8 mouse cellular contexts compared by ENCODE assay signal in genomic region chr1:153401765-153402164, GRCm38 (mm10). TPM values are rescaled to one million over a fixed set of nuclear protein-coding genes. Genes with fewer than 3 reads are reported as not detected.
DNase-seq lines count a peak whose midpoint lies in the region; ATAC-seq lines count a peak whose summit lies in the region.

No protein-coding gene starts in this region.

- no peaks in the 10 kb centered on the region for H3K4me1 ChIP-seq in forebrain, embryonic 16.5 days (replicated peaks; ENCODE audit: control insufficient read depth, insufficient read depth, low read length)
- no peaks in the 10 kb centered on the region for H3K4me1 ChIP-seq in hindbrain, embryonic 15.5 days (replicated peaks)

- H3K27me3 ChIP-seq in forebrain, embryonic 16.5 days (replicated peaks; ENCODE audit: control insufficient read depth, insufficient read depth, low read length): no peaks in the 10 kb centered on the region
- H3K27me3 ChIP-seq in hindbrain, embryonic 15.5 days: no peaks in the 10 kb centered on the region

- no peak overlapping the region for H3K4me3 ChIP-seq in forebrain, embryonic 16.5 days (replicated peaks; ENCODE audit: low read length)
- no peak overlapping the region for H3K4me3 ChIP-seq in hindbrain, embryonic 15.5 days

- H3K36me3 ChIP-seq in forebrain, embryonic 16.5 days (ENCODE audit: control insufficient read depth, insufficient read depth): no peaks in the 10 kb centered on the region
- no peaks in the 10 kb centered on the region for H3K36me3 ChIP-seq in hindbrain, embryonic 15.5 days

- peak; percentile 45 for DNase-seq in ovary, postnatal 14 days (ENCODE audit: low spot score)
- DNase-seq in ovary, adult 18-20 months (ENCODE audit: low spot score): no peak
- DNase-seq in cerebellum, adult 8-10 months: peak; percentile 44
- DNase-seq in layer of hippocampus, postnatal 36 days: peak; percentile 56 to 67
- peak; percentile 59 to 75 for DNase-seq in lung, postnatal 4 days
- peak; percentile 75 for DNase-seq in right cerebral cortex, postnatal 4 days

- WGBS in forebrain, embryonic 16.5 days: 2% methylated on average over 7 of the region's 7 CpGs
- WGBS in hindbrain, embryonic 15.5 days: 2% methylated on average over 7 of the region's 7 CpGs

- H3K4me2 ChIP-seq in forebrain, embryonic 16.5 days (ENCODE audit: low read length): no peak overlapping the region
- H3K4me2 ChIP-seq in hindbrain, embryonic 15.5 days: no peak overlapping the region

- H3K9me3 ChIP-seq in forebrain, embryonic 16.5 days (ENCODE audit: control insufficient read depth, low read length): no peaks in the 10 kb centered on the region
- no peaks in the 10 kb centered on the region for H3K9me3 ChIP-seq in hindbrain, embryonic 15.5 days

- no peak overlapping the region for H3K9ac ChIP-seq in forebrain, embryonic 16.5 days (replicated peaks; ENCODE audit: low read depth, low read length)
- no peak overlapping the region for H3K9ac ChIP-seq in hindbrain, embryonic 15.5 days

- H3K27ac ChIP-seq in forebrain, embryonic 16.5 days (ENCODE audit: low read length): no peak overlapping the region
- H3K27ac ChIP-seq in hindbrain, embryonic 15.5 days (replicated peaks): no peak overlapping the region

- peak; percentile 84 for ATAC-seq in forebrain, embryonic 16.5 days
- ATAC-seq in hindbrain, embryonic 15.5 days (ENCODE audit: low FRiP score, low read depth): peak; percentile 85; the same call in 1 of the 2 replicates

RNA-seq across cellular contexts. Expression of gene Shcbp1l, which starts 23.2 kb away (rescaled TPM):
- polyA plus RNA-seq in forebrain, embryonic 16.5 days (2015; fragmentation: Nextera tagmentation; extraction: Ambion mirVana): 0.14 and 0.67 TPM in 2 replicates
- polyA plus RNA-seq in hindbrain, embryonic 15.5 days (2015; fragmentation: Nextera tagmentation; extraction: Ambion mirVana): 0.66 and 1.0 TPM in 2 replicates
- total RNA-seq in layer of hippocampus, postnatal 36 days (2021): 1 to 10 TPM; 3.8 to 6.0 TPM
